Mouse (Mus musculus): ENCODE measurements around the gene Leng1.
A peak's percentile ranks its signal among the peaks of the same experiment; 100 is the strongest.

The Leng1 gene

DNA sequence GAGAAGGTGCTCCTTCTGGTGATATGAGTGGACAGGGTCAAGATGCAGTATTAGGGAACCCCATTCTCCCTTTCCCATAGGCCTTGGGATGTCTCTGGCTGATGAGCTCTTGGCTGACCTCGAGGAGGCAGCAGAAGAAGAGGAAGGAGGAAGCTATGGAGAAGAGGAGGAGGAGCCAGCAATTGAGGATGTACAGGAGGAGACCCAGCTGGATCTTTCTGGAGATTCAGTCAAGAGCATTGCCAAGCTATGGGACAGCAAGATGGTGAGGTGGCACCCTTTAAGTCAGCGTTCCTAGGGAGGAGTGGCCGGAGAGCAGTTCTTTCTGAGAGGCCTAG is 35.2 kb downstream of the Leng1 start:
- Histone ChIP-seq H3K27me3 (ENCODE audit: insufficient read depth, low read length) (no peaks in the 10 kb centered on the region), H3K9me3 (ENCODE audit: low read length) (no peaks in the 10 kb centered on the region), H3K36me3 (ENCODE audit: insufficient read depth, low read length) (peaks cover 81% of the 10 kb centered on the region), H3K4me1 (replicated peaks; ENCODE audit: low read depth, low read length) (peaks cover 31% of the 10 kb centered on the region), H3K4me3 (replicated peaks; ENCODE audit: low read length) (peak overlapping the region; percentile 99)
- TF ChIP-seq POU5F1 (IDR thresholded peaks at IDR 0.05; ENCODE audit: borderline replicate concordance, low read length), result no peak
- no peak for TF ChIP-seq NANOG (IDR thresholded peaks at IDR 0.05; ENCODE audit: borderline replicate concordance, low read length)
- TF ChIP-seq CTCF (conservative IDR thresholded peaks at IDR 0.05; ENCODE audit: low read length), result no peak

DNA sequence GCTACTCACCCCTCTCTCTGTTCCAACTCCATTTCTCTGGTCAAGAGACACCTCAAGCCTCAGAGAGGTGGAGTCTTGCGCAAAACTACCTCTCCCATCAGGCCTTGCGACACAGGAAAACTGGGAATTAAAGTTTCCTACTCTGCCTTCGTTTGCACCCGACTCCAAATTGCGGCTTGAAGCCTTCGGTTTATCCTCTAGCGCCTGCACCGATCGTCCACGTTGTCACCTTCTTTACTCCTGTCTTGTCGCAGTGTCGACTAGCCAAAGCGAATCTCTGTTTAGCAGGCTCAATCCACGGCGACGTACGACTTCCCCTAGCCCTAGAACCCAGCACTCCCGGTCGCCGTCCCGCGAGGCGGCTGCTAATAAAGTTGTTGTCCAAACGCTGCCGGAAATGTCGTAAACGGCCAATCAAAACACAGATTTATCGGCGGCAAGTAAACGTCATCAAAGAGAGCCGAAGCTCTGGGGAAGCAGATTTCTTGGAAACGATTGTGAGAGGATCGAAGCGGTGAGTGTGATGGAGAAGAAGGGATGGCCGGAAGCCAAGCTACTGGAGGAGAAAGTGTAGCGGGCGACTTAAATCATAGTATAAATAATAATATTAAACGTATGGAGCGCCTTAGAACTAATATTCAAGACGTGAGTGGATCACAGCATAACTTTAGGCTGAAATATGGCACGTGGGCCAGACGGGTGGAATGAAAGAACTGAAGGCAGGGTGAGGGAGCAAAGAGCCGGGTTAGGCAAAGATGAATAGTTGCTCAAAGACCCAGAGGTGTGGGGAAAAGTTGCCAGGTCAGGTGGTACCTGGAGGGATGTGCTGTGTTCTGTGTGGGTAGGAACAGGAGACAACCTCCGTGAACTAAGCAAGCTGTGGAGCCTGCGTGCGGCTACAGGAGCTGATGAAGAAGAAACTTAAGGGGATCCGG is 35.8 kb downstream of the Leng1 start, which contains the start of the genes Tfpt and Prpf31:
Gene Tfpt (minus strand): TSS at position 387 of the 935 bp plus-strand sequence.
Gene Prpf31 (plus strand): TSS at position 443 of the 935 bp plus-strand sequence.
- H3K9me3 ChIP-seq (ENCODE audit: low read length), result no peaks in the 10 kb centered on the region
- H3K4me3 ChIP-seq (replicated peaks; ENCODE audit: low read length), result peak within 1 kb of the TSS; percentile 99
- peaks cover 81% of the 10 kb centered on the region for H3K36me3 ChIP-seq (ENCODE audit: insufficient read depth, low read length)
- no peak for TF ChIP-seq NANOG (IDR thresholded peaks at IDR 0.05; ENCODE audit: borderline replicate concordance, low read length)
- no peak for TF ChIP-seq CTCF (conservative IDR thresholded peaks at IDR 0.05; ENCODE audit: low read length)
- no peak for TF ChIP-seq POU5F1 (IDR thresholded peaks at IDR 0.05; ENCODE audit: borderline replicate concordance, low read length)
- H3K4me1 ChIP-seq (replicated peaks; ENCODE audit: low read depth, low read length), result peaks cover 30% of the 10 kb centered on the region
- no peaks in the 10 kb centered on the region for H3K27me3 ChIP-seq (ENCODE audit: insufficient read depth, low read length)

DNA sequence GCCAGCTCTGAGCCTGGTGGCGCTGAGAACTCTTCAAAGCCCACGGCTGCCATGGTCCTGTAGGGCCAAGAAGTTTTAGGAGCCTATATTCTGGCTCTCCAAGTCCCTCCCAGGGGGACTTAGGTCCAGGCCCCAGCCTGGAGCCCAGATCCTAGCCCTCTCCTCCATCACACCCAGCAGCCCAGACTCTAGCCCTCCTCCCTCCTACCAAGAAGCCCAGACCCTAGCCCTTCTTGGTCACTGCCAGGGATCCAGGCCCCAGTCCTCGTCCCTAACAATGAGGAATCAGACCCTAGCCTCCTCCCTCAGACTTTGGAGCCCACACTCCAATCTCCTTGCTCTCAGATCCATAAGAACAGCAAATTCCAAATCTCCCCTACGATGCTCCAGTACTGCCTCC is 36.6 kb downstream of the Leng1 start:
- TF ChIP-seq POU5F1 (IDR thresholded peaks at IDR 0.05; ENCODE audit: borderline replicate concordance, low read length) (no peak), CTCF (conservative IDR thresholded peaks at IDR 0.05; ENCODE audit: low read length) (no peak), NANOG (IDR thresholded peaks at IDR 0.05; ENCODE audit: borderline replicate concordance, low read length) (no peak)
- H3K36me3 ChIP-seq (ENCODE audit: insufficient read depth, low read length), result peaks cover 81% of the 10 kb centered on the region
- peaks cover 26% of the 10 kb centered on the region for H3K4me1 ChIP-seq (replicated peaks; ENCODE audit: low read depth, low read length)

DNA sequence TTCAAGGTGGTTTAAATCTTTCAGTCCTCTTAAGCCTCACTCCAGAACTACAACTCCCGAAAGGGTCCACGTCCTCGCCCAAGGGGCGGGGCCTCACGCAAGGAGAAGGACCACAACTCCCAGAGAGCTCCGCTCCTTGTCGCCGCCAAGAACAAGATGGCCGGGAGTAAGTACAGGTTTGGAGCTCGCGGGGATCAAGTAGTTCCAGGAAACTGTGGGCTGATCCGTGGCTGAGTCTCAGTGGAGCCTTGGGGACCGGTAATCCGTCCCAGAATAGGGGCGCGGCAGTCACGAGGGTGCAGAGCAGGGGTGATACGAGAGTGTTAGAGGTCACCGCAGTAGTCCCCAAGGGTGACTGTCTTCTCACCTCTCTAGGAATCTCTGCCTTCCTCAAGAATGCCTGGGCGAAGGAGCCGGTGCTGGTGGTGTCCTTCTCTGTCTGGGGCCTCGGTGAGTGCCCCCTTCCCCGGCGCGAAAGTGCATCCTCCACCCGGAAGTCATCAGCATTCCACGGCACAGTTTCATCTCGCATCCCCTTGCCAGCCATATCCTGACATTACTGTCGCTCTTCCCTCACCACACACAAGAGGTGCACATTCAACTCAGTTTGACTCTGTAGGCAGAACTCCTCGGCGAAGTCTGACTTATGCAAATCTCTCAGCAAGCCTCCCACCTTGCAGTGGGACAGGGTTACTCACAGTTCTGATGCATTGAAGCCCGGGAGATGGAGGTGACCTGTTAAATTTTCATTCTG is 48.2 kb downstream of the Leng1 start, which contains the start of gene Ndufa3:
Gene Ndufa3 (plus strand): TSS at position 132 of the 754 bp plus-strand sequence.
- Histone ChIP-seq H3K9me3 (ENCODE audit: low read length) (no peaks in the 10 kb centered on the region), H3K36me3 (ENCODE audit: insufficient read depth, low read length) (peaks cover 34% of the 10 kb centered on the region), H3K4me3 (replicated peaks; ENCODE audit: low read length) (peak within 1 kb of the TSS; percentile 95), H3K27me3 (ENCODE audit: insufficient read depth, low read length) (no peaks in the 10 kb centered on the region), H3K4me1 (replicated peaks; ENCODE audit: low read depth, low read length) (peaks cover 28% of the 10 kb centered on the region)
- no peak for TF ChIP-seq NANOG (IDR thresholded peaks at IDR 0.05; ENCODE audit: borderline replicate concordance, low read length)
- no peak for TF ChIP-seq POU5F1 (IDR thresholded peaks at IDR 0.05; ENCODE audit: borderline replicate concordance, low read length)
- no peak for TF ChIP-seq CTCF (conservative IDR thresholded peaks at IDR 0.05; ENCODE audit: low read length)

More for the DNA sequence above, 36.6 kb downstream of the Leng1 start:
- Histone ChIP-seq H3K4me3 (replicated peaks; ENCODE audit: low read length) (peak overlapping the region; percentile 99), H3K27me3 (ENCODE audit: insufficient read depth, low read length) (no peaks in the 10 kb centered on the region), H3K9me3 (ENCODE audit: low read length) (no peaks in the 10 kb centered on the region)

DNA sequence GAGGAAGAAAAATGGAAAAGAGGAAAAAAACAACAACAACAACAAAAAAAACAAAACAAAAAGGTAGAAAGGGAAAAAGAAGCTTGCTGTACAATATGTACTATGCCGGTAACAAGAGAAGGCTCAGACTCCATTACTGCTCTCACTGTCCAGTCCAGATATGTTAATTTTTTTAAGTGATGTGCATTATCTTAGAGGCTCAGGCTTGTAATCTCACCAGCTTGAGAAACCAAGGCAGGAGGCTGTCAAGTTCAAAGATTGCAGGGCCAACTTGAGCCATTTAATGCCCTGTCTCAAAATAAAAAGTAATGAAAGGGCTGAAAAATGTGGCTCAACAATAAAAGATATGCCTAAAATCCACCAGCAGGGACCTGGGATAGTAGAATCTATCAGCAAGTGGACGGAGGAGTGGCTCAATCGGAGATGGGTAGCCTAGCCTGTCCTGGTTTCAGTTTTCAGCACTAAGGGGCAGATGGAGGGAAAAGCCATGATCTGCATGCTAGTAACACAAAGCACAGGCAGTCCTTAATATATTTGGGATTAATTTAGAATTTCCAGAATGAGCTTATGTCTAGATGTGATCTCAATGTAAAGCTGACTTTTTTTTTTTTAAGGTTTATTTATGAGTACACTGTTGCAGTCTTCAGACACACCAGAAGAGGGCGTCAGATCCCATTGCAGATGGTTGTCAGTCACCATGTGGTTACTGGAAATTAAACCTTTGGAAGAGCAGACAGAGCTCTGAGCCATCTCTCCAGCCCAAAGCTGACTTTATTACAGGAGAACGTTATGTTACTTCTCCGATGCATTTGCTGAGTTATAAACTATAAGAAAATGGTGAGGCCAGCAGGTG is 49.0 kb downstream of the Leng1 start:
- Histone ChIP-seq H3K4me1 (replicated peaks; ENCODE audit: low read depth, low read length) (peaks cover 27% of the 10 kb centered on the region), H3K27me3 (ENCODE audit: insufficient read depth, low read length) (peaks cover under 1% of the 10 kb centered on the region; the same call in 1 of the 2 replicates), H3K4me3 (replicated peaks; ENCODE audit: low read length) (peak overlapping the region; percentile 95), H3K36me3 (ENCODE audit: insufficient read depth, low read length) (peaks cover 29% of the 10 kb centered on the region), H3K9me3 (ENCODE audit: low read length) (no peaks in the 10 kb centered on the region)
- no peak for TF ChIP-seq POU5F1 (IDR thresholded peaks at IDR 0.05; ENCODE audit: borderline replicate concordance, low read length)
- no peak for TF ChIP-seq NANOG (IDR thresholded peaks at IDR 0.05; ENCODE audit: borderline replicate concordance, low read length)
- peak; percentile 90 for TF ChIP-seq CTCF (conservative IDR thresholded peaks at IDR 0.05; ENCODE audit: low read length)

- peaks cover 3% of the 10 kb centered on the region; the same call in 1 of the 2 replicates for H3K27me3 ChIP-seq (ENCODE audit: insufficient read depth, low read length)
- H3K4me3 ChIP-seq (replicated peaks; ENCODE audit: low read length), result peak within 1 kb of the TSS; percentile 95
- peaks cover 24% of the 10 kb centered on the region for H3K36me3 ChIP-seq (ENCODE audit: insufficient read depth, low read length)
- no peaks in the 10 kb centered on the region for H3K9me3 ChIP-seq (ENCODE audit: low read length)
- TF ChIP-seq POU5F1 (IDR thresholded peaks at IDR 0.05; ENCODE audit: borderline replicate concordance, low read length) (no peak), CTCF (conservative IDR thresholded peaks at IDR 0.05; ENCODE audit: low read length) (no peak), NANOG (IDR thresholded peaks at IDR 0.05; ENCODE audit: borderline replicate concordance, low read length) (no peak)
- H3K4me1 ChIP-seq (replicated peaks; ENCODE audit: low read depth, low read length), result peaks cover 32% of the 10 kb centered on the region
These were observed 49.6 kb downstream of the Leng1 start, which contains the start of gene Oscar for GRCm38 (mm10) chr7:3616057-3616388. Oscar (minus strand) TSS chr7:3616157.

GRCm38 (mm10) chr7:3614021-3614420 is 51.6 kb downstream of the Leng1 start:
- Histone ChIP-seq H3K36me3 (ENCODE audit: insufficient read depth, low read length) (peaks cover 5% of the 10 kb centered on the region), H3K27me3 (ENCODE audit: insufficient read depth, low read length) (peaks cover 3% of the 10 kb centered on the region; the same call in 1 of the 2 replicates), H3K9me3 (ENCODE audit: low read length) (no peaks in the 10 kb centered on the region), H3K4me1 (replicated peaks; ENCODE audit: low read depth, low read length) (peaks cover 28% of the 10 kb centered on the region), H3K4me3 (replicated peaks; ENCODE audit: low read length) (no peak overlapping the region)
- TF ChIP-seq CTCF (conservative IDR thresholded peaks at IDR 0.05; ENCODE audit: low read length) (no peak), POU5F1 (IDR thresholded peaks at IDR 0.05; ENCODE audit: borderline replicate concordance, low read length) (no peak), NANOG (IDR thresholded peaks at IDR 0.05; ENCODE audit: borderline replicate concordance, low read length) (no peak)

All from E14TG2a.4 (cell line).